Mouse (Mus musculus) right cerebral cortex, adult 2 months (tissue): ENCODE results near the gene Fli1.
A peak's percentile ranks its signal among the peaks of the same experiment; 100 is the strongest.

Experiments
- DNase-seq, 2 experiments: peaks; one replicate each; pipeline ENCODE4 v3.0.0; 2021 to 2022; ENCODE audit warnings: low spot score in 2 of 2

Gene Fli1

GRCm38 (mm10) chr9:32502256-32503010 is 40.2 kb downstream of the Fli1 start:
- DNase-seq = no peak

DNA sequence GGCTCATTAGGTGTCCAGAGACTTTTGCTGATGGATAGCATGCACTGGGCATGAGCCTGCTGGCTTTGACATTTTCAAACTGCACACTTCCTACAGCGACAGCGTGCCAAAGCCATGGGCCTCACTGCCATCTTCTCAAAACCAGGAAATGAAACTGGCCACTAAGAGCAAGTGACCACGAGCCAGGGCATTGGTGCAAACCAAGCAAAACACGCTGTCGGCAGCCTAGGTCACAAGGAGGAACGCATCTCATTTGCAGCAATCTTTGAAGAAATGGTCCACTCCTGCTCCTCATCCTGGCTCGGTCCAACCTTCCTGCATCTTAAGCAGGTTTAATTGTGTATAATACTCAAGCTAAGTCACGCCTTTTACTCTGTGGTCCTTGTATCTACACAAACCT is 41.8 kb downstream of the Fli1 start:
- peak in 1 of 2 experiments; percentile 17 for DNase-seq

GRCm38 (mm10) chr9:32500063-32500462 is 42.6 kb downstream of the Fli1 start:
- no peak for DNase-seq

- no peak for DNase-seq
Observed at GRCm38 (mm10) chr9:32499469-32499868, 43.2 kb downstream of the Fli1 start.

DNA sequence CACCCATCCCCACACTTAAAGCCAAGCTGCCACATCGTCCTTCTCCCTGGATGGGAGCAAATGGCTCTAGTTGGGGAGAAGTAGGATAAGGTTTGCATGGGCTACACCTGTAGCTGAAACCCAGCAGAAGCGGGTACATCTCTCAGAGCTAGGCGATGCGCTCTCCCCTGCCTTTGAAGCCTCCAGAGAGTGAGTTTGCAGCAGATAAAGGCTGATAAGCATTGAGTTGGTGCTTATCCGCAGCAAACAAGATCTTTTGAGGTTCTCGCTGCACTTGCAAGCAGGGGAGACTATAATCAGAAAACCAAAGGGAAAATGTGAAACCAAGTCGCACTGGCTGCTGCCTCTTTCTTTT is 47.0 kb downstream of the Fli1 start:
- no peak for DNase-seq

GRCm38 (mm10) chr9:32494891-32495642 is 47.6 kb downstream of the Fli1 start:
- no peak for DNase-seq

- no peak for DNase-seq
Observed at GRCm38 (mm10) chr9:32493588-32494423, 48.9 kb downstream of the Fli1 start.

GRCm38 (mm10) chr9:32492753-32493152 is 49.9 kb downstream of the Fli1 start:
- DNase-seq = no peak

- no peak for DNase-seq
Observed at GRCm38 (mm10) chr9:32491484-32491883, 51.2 kb downstream of the Fli1 start.

GRCm38 (mm10) chr9:32489794-32490358 is 52.8 kb downstream of the Fli1 start:
- no peak for DNase-seq

- no peak for DNase-seq
Observed at GRCm38 (mm10) chr9:32489315-32489714, 53.3 kb downstream of the Fli1 start.

DNA sequence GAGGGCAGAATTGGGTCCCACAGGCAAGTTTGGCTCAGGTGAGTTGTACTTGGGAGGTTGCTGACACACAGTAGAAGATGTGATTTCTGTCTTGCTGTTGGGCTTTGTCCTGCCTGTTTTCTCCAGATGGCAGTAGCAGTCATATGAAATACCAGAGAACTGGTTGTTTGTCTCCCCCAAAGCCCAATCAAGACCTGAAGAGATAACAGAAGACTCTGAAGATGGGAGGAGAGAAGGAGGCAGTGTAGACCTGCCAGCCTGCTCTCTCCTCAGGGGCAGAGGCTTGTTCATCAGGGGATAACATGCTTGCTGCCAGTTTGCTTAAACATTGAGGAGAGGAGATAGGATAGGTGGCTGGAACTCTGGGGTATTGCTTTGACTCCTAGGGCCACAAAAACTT is 54.0 kb downstream of the Fli1 start:
- no peak for DNase-seq

DNA sequence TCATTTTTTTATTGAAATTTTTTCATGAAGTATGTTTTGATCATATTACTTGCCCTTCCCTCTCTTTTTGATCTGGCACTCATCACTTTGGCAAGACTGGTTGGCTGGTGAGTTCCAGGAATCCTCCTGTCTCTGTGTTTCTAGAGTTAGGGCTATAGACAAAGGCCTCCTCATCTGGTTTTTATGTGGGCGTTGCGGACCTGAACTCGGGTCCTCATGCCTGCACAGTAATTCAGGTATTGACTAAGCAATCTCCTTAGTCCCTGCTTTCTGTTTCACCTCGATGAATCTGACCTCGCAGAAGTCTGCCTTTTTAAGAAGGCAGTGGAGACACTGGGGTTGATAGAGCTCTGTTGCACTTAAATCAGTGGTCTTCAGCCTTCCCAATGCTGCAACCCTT is 54.8 kb downstream of the Fli1 start:
- no peak for DNase-seq

GRCm38 (mm10) chr9:32487401-32487800 is 55.3 kb downstream of the Fli1 start:
- no peak for DNase-seq

DNA sequence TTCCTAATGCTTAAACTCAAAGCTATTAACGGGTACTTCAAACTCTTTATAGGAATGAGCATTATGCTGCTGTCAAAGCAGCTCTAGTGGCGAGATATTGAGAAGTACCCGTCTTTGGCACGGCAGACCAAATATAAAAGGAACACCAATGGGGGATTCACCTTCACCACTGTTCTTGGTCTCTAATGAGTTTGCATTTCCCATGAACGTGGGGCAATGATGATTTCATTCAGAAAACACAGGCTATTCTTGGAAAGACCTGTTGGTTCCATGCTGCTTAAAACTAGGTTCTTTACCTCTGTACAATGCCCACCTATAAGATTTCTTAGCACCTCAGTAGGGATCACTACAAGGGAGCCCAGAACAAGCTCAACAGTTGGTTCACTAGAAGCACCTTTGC is 62.2 kb downstream of the Fli1 start:
- DNase-seq = no peak

- DNase-seq = no peak
Observed at GRCm38 (mm10) chr9:32478799-32479198, 63.9 kb downstream of the Fli1 start.

- DNase-seq = no peak
Observed at GRCm38 (mm10) chr9:32478087-32478486, 64.6 kb downstream of the Fli1 start.

GRCm38 (mm10) chr9:32476604-32477003 is 66.1 kb downstream of the Fli1 start:
- no peak for DNase-seq

DNA sequence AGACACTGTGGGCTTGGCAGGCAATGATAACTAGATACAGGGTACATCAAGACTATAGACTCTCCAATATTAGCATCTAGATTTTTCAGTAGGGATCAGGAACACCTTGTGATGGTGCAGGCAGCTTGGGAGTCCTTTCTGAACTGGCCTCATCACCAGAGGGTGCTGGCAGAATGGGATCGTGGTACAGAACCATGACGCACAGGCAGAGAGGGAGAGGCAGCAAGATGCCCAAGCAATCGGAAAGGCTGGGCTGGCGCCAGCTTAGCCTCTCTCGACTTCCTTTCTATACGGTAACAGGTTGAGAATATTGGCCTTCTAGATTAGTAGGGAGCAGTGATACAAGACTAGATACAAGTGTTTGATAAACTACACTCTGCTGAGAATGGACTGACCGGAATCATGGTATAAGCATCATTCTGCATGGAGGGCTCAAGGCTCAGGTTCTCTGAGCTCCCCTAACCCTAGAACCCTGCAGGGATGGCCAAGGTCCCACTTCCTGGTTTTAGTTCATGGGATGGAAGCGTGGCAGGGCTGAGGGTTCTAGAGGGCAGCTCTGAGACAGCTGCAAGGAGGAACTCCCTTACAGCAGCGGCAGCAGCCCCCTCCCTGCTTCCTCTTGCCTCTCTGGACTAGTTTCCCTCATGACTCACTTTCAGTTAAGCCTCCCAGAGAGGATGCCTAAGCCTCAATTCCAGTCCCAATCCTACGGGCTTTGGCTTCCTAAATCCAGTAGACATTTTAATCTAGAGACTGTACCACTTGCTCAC is 67.9 kb downstream of the Fli1 start:
- DNase-seq = no peak

GRCm38 (mm10) chr9:32472346-32472745 is 70.3 kb downstream of the Fli1 start:
- DNase-seq = no peak

DNA sequence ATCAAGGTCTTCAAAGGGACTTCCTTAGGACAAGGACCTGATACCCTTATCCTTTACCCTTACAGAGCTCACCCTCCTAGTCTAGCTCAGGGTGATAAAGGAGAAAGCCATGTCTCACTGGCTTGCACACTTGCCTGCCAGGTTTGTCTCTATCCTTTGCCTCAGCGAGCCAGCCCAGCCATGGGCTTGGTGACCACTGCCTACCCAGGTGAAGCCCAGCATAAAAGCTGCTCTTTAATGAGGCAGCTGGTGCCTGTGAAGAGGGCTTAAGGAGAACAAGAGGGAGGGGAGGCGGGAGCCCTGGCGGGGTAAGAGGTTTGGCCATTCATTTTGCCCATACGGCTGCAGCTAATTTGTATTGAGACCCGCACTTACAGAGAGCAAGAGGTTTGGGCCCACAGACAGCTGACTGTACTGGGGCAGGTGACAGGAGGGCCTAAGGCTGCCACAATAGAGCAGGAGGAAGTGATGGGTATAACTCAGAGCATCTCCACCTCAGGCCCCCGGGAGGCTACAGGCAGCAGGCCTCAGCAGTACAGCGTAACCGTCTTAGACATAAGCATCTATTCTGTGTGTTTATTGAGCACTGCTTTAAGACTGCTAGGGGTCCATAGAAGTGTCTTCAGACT is 73.4 kb downstream of the Fli1 start:
- no peak for DNase-seq
